Mouse (Mus musculus): ENCODE data around the gene Hps4. TPM values are rescaled to one million over a fixed set of nuclear protein-coding genes. Genes with fewer than 3 reads are reported as not detected.
"Not testable (repeated sequence)": the region's sequence is repeated elsewhere in the genome, so short reads cannot be mapped to it uniquely, and the experiment has no call there.

The Hps4 gene
- polyA plus RNA-seq, 1 experiment from 2014 or later: 31.0 TPM

DNA sequence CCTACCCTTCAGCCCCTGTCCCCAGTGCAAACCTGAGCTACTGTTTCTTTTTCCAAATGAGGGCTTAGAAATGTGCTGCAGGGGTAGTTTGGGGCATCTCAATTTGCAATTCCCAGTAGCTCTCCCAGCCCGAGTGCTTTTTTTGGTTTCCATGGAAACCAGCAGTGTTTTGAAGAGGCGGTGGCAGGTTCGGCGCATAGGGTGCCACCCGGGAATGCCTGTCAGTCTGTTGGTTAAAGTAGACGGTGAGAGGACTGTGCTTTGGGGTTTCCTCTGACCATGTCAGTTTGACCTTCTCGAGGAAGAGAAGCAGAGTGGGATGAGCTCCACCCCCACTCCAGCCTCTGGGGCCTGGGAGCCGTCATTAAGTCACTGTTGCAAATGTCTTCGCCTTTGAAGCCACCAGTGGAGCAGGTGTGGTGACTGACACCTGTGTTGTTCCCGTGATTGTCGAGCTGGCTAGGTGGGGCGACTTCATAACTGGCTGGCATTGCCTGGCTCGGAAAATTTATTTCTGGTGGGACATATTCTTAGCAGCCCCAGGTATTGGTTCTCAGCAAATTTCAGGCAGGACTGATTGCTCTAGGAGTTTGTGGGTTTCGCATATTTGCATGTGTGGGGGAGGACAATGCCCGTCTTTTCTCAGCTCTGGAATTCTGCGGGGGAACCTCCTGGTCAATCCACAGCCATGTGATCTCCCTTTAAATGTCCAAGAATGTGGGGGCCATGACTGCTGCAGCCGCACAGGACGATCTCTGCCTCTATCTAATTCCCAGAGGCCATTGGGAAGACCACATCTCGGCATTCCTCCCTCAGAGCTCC lies 68.8 kb downstream of the Hps4 start:
- Histone ChIP-seq H3K9me3 (ENCODE audit: control insufficient read depth, low read length) (no peaks in the 10 kb centered on the region), H3K27me3 (ENCODE audit: control insufficient read depth, insufficient read depth, low read length) (no peaks in the 10 kb centered on the region), H3K4me3 (ENCODE audit: low read depth, low read length) (no peak overlapping the region), H3K27ac (ENCODE audit: low read depth, low read length) (no peak overlapping the region), H3K36me3 (ENCODE audit: control insufficient read depth, insufficient read depth, low read length) (no peaks in the 10 kb centered on the region), H3K4me2 (ENCODE audit: low read depth) (peak overlapping the region; percentile 26; the same call in 1 of the 2 replicates), H3K4me1 (ENCODE audit: control insufficient read depth, insufficient read depth, low read length) (peaks cover 9% of the 10 kb centered on the region), H3K9ac (ENCODE audit: low read length) (no peak overlapping the region)
- DNase-seq (ENCODE audit: low spot score): peak; percentile 60
- no peak for ATAC-seq (ENCODE audit: insufficient read depth, low FRiP score, low TSS enrichment)
- 16% methylated on average over 19 of the region's 19 CpGs for WGBS

DNA sequence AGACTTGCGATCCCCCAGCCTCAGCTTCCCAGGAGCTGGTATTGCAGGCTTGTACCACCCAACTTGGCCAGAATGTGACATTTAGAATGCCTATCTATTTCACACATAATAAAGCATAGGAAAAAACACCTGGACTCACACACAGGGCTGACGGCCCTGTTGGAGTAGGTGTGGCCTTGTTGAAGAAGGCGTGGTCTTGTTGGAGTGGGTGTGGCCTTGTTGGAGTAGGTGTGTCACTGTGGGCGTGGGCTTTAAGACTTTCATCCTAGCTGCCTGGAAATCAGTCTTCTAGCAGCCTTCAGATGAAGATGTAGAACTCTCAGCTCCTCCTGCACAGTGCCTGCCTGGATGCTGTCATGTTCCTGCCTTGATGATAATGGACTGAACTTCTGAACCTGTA lies 69.9 kb downstream of the Hps4 start:
- not testable (repeated sequence) for ATAC-seq (ENCODE audit: insufficient read depth, low FRiP score, low TSS enrichment); H3K4me3 ChIP-seq (ENCODE audit: low read depth, low read length); H3K36me3 ChIP-seq (ENCODE audit: control insufficient read depth, insufficient read depth, low read length); H3K27me3 ChIP-seq (ENCODE audit: control insufficient read depth, insufficient read depth, low read length); H3K4me2 ChIP-seq (ENCODE audit: low read depth); DNase-seq (ENCODE audit: low spot score); H3K4me1 ChIP-seq (ENCODE audit: control insufficient read depth, insufficient read depth, low read length); H3K9me3 ChIP-seq (ENCODE audit: control insufficient read depth, low read length); H3K9ac ChIP-seq (ENCODE audit: low read length); H3K27ac ChIP-seq (ENCODE audit: low read depth, low read length)
- 91% methylated on average over 4 of the region's 4 CpGs for WGBS

DNA sequence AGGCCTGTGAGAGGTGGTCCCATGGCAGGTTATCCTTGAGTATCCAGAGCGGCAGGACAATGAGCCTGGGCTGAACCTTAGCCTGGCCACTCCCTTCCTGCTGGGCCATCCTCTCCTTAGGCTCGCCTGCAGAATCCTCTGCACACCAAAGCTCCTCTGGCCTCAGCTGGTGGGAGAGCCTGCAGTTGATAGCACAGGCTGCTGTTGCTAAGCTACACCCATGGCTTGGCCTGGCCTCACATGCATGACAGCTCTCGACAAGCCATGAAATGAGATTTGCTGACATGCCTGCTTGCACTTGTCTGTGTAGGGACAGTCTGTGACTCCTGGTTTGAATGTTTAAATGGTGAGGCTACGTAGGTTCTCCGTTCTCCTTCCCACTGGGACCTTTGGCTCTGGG lies 73.8 kb downstream of the Hps4 start:
- Histone ChIP-seq H3K4me2 (ENCODE audit: low read depth) (no peak overlapping the region), H3K27me3 (ENCODE audit: control insufficient read depth, insufficient read depth, low read length) (no peaks in the 10 kb centered on the region), H3K36me3 (ENCODE audit: control insufficient read depth, insufficient read depth, low read length) (no peaks in the 10 kb centered on the region), H3K9ac (ENCODE audit: low read length) (no peak overlapping the region), H3K4me3 (ENCODE audit: low read depth, low read length) (no peak overlapping the region), H3K4me1 (ENCODE audit: control insufficient read depth, insufficient read depth, low read length) (peaks cover 3% of the 10 kb centered on the region), H3K9me3 (ENCODE audit: control insufficient read depth, low read length) (no peaks in the 10 kb centered on the region), H3K27ac (ENCODE audit: low read depth, low read length) (peak overlapping the region; percentile 60; the same call in 1 of the 2 replicates)
- WGBS: 54% methylated on average over 5 of the region's 5 CpGs
- peak; percentile 51 for DNase-seq (ENCODE audit: low spot score)
- no peak for ATAC-seq (ENCODE audit: insufficient read depth, low FRiP score, low TSS enrichment)

DNA sequence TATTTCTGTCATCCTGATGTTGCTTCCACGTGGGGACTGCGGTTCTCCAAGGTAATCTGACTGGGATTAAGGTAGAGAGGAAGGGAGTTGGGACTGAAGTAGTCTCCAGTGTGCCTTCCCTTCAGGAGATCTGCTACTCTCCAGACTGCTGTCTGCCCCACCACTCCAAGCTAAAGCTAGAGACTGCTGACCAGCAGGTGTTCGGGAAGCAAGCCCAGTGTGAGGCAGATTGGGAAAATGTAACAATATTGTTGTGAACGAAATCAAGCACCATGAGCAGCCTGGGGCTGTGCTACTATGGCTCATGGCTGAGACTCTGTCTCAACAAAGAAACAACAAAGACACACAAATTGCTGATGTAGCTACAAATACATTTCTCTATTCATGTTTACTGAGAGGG lies 75.1 kb downstream of the Hps4 start:
- Histone ChIP-seq H3K9me3 (ENCODE audit: control insufficient read depth, low read length) (no peaks in the 10 kb centered on the region), H3K27me3 (ENCODE audit: control insufficient read depth, insufficient read depth, low read length) (no peaks in the 10 kb centered on the region), H3K27ac (ENCODE audit: low read depth, low read length) (no peak overlapping the region), H3K36me3 (ENCODE audit: control insufficient read depth, insufficient read depth, low read length) (no peaks in the 10 kb centered on the region), H3K4me1 (ENCODE audit: control insufficient read depth, insufficient read depth, low read length) (no peaks in the 10 kb centered on the region; the same call in 1 of the 2 replicates), H3K9ac (ENCODE audit: low read length) (no peak overlapping the region), H3K4me3 (ENCODE audit: low read depth, low read length) (no peak overlapping the region), H3K4me2 (ENCODE audit: low read depth) (no peak overlapping the region)
- DNase-seq (ENCODE audit: low spot score) (no peak), ATAC-seq (ENCODE audit: insufficient read depth, low FRiP score, low TSS enrichment) (no peak)
- WGBS: 73% methylated on average over 4 of the region's 4 CpGs

DNA sequence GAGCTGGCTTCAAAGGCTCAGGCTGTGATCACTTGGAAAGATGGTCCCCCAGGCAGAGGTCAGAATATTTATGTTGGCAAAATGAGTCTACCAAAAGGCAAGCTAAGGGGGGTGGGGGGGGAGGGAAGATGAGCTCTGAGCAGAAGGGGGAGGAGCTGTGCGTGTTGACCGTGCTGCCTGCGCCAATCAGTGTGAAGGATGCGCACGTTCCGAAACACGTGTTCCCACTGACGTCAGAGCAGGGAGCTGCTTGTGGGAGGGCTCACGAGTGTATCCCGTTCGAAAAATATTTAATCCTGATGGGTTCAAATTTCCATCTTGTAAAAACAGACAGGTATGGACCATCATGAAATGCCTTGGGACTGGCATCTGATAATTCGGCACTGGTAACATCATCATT lies 76.7 kb downstream of the Hps4 start:
- Histone ChIP-seq H3K4me2 (ENCODE audit: low read depth) (peak overlapping the region; percentile 23; the same call in 1 of the 2 replicates), H3K4me1 (ENCODE audit: control insufficient read depth, insufficient read depth, low read length) (no peaks in the 10 kb centered on the region; the same call in 1 of the 2 replicates), H3K27ac (ENCODE audit: low read depth, low read length) (no peak overlapping the region), H3K9ac (ENCODE audit: low read length) (no peak overlapping the region), H3K27me3 (ENCODE audit: control insufficient read depth, insufficient read depth, low read length) (no peaks in the 10 kb centered on the region), H3K4me3 (ENCODE audit: low read depth, low read length) (no peak overlapping the region), H3K9me3 (ENCODE audit: control insufficient read depth, low read length) (no peaks in the 10 kb centered on the region), H3K36me3 (ENCODE audit: control insufficient read depth, insufficient read depth, low read length) (no peaks in the 10 kb centered on the region)
- 21% methylated on average over 12 of the region's 12 CpGs for WGBS
- DNase-seq (ENCODE audit: low spot score): peak; percentile 60
- no peak; the same call in 1 of the 2 replicates for ATAC-seq (ENCODE audit: insufficient read depth, low FRiP score, low TSS enrichment)

DNA sequence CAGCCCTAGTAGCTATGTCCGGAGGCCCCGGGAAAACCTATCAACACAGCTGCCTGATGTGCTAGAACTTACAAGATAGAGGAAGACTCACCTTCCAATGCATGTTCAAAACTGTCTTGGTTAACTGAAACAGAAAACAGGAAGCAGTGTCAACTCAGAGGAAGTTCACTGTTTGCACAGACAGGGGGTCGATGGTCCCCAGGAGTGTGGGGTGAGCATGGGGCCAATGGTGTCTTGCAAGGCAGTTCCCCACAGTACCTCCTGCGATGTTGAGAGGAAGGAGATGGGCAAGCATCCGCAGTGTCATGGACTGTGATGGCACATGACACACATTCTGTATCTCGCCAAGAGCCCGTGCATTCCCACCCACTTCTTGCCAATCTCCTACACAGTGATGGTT lies 83.8 kb downstream of the Hps4 start:
- no peaks in the 10 kb centered on the region for H3K9me3 ChIP-seq (ENCODE audit: control insufficient read depth, low read length)
- 91% methylated on average over 7 of the region's 7 CpGs for WGBS
- 0 out of 2 replicates have a peak, but pooled peaks cover 3% of the 10 kb centered on the region for H3K4me1 ChIP-seq (ENCODE audit: control insufficient read depth, insufficient read depth, low read length)
- H3K9ac ChIP-seq (ENCODE audit: low read length): no peak overlapping the region
- no peak overlapping the region for H3K4me3 ChIP-seq (ENCODE audit: low read depth, low read length)
- 0 out of 2 replicates have a peak, but pooled peaks cover 2% of the 10 kb centered on the region for H3K27me3 ChIP-seq (ENCODE audit: control insufficient read depth, insufficient read depth, low read length)
- DNase-seq (ENCODE audit: low spot score) (no peak), ATAC-seq (ENCODE audit: insufficient read depth, low FRiP score, low TSS enrichment) (no peak)
- H3K36me3 ChIP-seq (ENCODE audit: control insufficient read depth, insufficient read depth, low read length): no peaks in the 10 kb centered on the region
- no peak overlapping the region for H3K4me2 ChIP-seq (ENCODE audit: low read depth)
- no peak overlapping the region for H3K27ac ChIP-seq (ENCODE audit: low read depth, low read length)

DNA sequence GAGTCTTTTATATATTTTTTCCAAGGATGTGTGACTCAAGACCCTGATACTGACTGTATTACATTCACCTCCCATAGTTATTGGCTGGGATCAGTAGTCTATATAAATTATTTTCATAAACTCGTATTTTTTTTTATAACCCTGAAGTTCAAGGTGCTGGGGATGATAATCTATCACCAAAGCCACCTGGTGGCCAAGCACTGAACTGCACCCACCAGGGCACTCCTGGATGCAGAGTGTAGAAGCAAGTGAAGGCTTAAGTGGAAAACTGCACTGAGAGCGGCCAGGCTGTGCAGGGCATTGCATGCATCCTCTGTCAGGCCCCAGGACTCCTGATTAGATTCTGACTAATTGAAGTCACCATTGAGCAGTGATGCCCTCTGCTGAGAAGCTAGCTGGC lies 84.4 kb downstream of the Hps4 start:
- peak; percentile 76 for DNase-seq (ENCODE audit: low spot score)

More for the DNA sequence above, 84.4 kb downstream of the Hps4 start:
- no peaks in the 10 kb centered on the region for H3K36me3 ChIP-seq (ENCODE audit: control insufficient read depth, insufficient read depth, low read length)
- WGBS: 48% methylated on average over 2 of the region's 2 CpGs
- no peak for ATAC-seq (ENCODE audit: insufficient read depth, low FRiP score, low TSS enrichment)
- no peak overlapping the region for H3K27ac ChIP-seq (ENCODE audit: low read depth, low read length)
- H3K4me2 ChIP-seq (ENCODE audit: low read depth): no peak overlapping the region
- no peak overlapping the region for H3K9ac ChIP-seq (ENCODE audit: low read length)
- H3K4me3 ChIP-seq (ENCODE audit: low read depth, low read length): no peak overlapping the region
- 0 out of 2 replicates have a peak, but pooled peaks cover 2% of the 10 kb centered on the region for H3K27me3 ChIP-seq (ENCODE audit: control insufficient read depth, insufficient read depth, low read length)
- H3K9me3 ChIP-seq (ENCODE audit: control insufficient read depth, low read length): no peaks in the 10 kb centered on the region
- 0 out of 2 replicates have a peak, but pooled peaks cover 3% of the 10 kb centered on the region for H3K4me1 ChIP-seq (ENCODE audit: control insufficient read depth, insufficient read depth, low read length)
